Mouse (Mus musculus): ENCODE measurements around the gene Kdm4b. TPM values are rescaled to one million over a fixed set of nuclear protein-coding genes. Genes with fewer than 3 reads are reported as not detected.

Gene Kdm4b
- total RNA-seq, 2 experiments from 2014 or later: 84.3 to 96.2 TPM

DNA sequence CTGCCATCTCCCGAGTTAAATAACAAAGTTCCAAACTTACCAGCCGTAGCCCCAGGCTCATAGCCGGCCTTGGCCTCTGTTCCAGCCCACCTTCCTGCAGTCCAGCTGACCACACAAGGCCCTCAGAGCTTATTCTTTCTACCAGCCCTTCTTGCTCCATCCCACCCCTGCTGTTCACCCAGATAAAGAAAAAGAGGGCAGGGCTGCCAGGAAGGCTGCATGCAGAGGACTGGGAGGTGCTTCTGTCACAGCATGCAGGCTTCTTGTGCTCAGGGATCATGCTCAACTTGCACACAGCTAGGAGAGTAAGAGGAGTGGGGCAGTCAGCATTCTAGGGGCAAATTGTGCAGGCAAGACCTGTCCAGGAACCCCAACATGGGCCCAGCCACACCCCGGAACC is 22.3 kb downstream of the Kdm4b start:
- DNase-seq: no peak

DNA sequence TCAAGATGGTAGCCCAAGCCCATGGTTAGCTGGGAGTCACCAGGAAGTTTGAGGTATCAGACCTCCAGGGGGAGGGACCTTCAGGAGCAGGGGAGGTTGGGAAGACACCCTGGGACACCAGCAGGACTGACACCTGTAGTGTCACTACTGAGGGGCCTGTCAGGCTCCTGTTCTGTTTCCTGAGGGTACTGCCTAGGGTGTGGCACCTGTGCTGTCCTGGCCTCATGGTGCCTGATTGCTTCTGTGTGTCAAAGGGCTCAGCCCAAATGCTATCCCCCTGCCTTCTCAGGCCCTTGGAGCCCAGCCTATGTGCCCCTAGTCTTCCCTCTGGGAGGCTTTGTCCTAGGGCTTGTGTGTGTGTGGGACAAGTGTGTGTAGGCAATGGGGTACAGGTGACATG is 22.7 kb downstream of the Kdm4b start:
- no peak for DNase-seq

DNA sequence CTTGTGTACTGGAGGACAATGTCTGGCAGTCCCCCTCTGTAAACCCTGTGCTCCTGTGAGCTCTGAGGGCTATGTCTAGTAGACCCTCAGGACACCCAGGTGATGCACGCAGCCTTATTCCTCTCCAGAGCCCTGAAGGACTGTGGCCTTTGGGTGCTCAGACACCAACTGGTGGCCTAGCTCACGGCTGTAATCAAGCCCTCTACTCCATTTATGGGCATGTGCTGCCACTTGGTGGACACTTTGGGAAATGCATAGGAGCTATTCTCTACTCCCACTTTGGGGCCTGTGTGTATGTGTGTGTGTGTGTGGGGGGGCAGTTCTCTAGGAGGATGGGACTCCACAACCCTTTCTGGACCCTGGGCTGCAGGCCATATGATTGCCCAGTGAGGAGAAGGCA is 24.8 kb downstream of the Kdm4b start:
- peak; percentile 74 to 79 for DNase-seq

DNA sequence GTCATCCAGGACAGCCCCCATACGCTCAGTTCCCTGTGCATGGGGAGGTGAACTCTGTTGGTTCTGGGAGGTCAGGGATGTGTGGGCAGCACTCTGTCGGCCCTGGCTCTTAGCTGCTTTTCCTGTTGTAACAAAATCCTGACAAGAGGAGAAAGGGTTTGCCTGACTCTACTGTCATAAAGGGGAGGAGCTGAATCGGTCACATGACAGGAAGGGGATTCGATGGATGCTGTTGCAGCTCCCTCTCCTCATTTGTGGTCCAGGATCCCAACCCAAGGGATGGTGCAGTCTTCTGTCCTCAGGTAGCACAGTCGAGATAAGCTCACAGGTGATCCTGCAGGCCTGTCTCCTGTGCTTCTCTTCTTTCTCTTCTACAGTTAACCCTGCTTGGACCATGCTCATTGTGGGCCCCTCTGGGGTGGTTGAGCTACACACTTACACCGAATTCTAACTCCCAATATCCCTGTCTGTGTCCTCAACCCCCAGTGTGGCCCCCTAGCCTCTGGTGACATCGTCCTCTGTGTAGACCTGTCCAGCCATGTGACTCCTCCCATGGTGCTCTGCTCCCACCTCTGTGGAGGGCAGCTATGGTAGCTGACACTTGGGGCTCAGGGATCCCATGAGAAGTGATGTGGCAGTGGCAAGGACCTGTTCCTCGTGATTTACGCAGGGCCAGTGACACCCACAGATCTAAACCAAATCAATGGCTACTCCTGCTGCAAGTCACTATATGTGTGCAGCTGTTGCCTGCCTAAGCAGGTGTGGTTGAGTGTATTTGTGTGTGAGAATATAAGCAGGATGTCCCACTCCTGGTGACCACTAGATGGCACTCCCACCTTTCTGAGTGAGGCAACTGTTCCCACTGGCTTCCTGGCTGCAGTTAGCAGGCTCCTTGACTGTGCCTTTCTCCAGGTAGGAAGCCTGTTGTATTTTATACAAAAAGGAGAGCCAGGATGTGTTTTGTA is 31.3 kb downstream of the Kdm4b start:
- peak; percentile 64 to 71 for DNase-seq

DNA sequence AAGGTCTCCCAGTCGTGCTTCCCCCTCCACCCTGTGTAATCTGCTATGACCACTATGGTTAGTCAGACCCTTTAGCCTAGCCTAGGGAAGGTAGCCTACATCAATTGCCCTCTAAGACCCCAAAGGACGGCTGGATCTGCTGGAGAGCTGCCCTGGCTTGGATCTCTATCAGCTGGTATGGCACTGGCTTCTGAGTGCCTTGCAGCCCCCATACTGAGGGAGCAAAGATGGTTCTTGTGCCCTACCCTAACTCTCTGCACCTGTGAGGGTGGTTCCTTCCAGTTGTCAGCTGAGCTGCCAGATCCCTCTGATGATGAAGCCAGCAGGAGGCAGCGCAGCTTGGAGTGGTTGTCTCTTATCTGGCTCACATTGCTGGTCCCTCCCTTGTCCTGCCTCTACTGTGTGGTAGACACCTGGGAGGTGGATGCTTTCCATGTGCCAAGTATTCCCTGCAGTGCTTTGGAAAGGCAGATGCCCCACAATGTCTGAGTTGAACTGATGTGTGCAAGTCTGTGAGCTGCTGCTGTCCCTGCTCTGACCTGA is 33.4 kb downstream of the Kdm4b start:
- DNase-seq: no peak

- DNase-seq: no peak
Observed at GRCm38 (mm10) chr17:56359864-56360263, 34.0 kb downstream of the Kdm4b start.

DNA sequence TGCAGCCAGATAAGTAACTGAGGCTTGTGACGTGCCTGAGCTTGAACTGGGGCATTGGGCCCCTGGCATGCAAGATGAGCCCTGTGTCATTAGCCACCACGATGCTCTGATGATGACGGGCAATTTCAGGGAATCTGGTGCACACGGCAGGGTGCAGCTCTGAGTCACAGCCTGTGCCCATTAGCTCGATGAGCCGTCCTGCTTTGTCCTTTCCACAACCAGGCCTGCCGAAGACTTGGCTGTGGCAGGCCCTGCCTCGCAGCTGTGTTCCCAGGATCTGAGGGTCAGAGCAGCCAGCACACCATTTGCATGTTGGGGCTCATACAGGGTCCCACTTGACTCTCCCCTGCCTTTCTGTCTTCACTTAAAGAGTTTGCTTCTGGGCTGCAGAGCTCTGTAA is 34.6 kb downstream of the Kdm4b start:
- peak in 1 of 2 experiments; percentile 38 for DNase-seq

DNA sequence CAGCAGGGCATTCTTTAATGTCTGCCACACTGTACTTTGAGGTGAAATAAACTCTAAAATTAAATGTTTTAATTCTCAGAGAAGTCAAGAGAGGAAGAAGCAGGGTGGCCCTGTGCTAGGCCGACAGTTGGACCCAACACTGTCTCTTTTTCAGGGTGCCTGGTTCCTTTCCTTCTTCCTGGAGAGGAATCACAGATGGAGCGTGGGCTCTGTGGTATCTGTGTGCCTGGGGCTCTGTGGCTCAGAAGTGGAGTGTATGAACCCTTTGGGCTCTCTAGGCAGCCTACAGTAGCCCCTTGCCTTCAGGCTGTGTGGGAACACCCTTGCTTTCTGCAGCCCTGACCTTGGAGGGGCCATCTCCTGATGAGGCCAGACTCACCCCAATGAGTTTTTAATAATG is 35.7 kb downstream of the Kdm4b start:
- no peak for DNase-seq

- DNase-seq: no peak
Observed at GRCm38 (mm10) chr17:56365791-56366673, 40.2 kb downstream of the Kdm4b start.

GRCm38 (mm10) chr17:56368291-56368790 is 42.5 kb downstream of the Kdm4b start:
- DNase-seq: no peak

GRCm38 (mm10) chr17:56370090-56370489 is 44.2 kb downstream of the Kdm4b start:
- DNase-seq: no peak

DNA sequence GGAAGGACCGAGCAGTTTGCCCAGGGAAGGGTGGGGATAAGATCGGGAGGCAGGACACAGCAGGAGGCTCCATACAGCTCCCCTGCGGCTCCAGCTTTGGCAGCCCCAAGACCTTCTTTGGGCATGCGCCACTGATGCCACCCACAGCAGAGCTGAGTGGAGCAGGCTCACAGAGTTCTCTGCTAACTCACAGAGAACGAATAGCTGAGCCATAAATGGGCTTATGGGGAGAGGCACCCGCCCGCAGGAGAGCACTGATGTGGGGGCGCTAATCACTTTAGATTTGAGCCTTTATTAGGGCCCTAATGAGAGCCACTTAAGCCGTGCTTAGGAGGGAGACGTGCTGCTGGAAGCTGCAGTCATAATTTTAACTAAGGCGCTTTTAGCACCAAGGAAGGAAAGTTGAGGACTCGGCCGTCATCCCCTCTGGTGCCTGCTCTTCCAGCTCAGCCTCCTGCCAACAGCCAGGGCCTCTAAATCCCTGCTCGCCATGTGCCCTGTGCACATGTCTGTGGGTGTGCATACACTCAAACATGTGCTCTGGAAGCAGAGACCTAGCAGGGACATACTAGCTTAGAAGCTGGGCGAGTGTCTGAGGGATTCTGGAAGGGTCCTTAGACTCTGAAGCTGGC is 45.3 kb downstream of the Kdm4b start:
- DNase-seq: peak; percentile 81

DNA sequence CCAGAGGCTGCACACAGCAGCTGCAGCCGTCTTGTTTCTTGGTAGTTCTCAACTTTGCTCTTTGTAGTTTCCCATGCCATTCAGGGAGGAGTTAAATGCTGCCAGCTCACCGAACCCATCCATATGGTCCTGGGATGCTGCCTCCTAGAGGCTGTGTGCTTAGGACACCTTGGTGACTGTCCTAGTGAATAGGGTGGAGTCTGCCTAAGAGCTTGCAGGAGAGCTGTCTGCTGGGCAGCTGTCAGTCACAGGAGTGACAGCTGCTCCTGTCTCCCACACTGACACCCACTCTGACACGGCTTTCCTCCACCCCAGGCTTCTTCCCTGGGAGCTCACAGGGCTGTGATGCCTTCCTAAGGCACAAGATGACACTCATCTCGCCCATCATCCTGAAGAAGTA is 46.2 kb downstream of the Kdm4b start:
- peak; percentile 33 to 48 for DNase-seq

DNA sequence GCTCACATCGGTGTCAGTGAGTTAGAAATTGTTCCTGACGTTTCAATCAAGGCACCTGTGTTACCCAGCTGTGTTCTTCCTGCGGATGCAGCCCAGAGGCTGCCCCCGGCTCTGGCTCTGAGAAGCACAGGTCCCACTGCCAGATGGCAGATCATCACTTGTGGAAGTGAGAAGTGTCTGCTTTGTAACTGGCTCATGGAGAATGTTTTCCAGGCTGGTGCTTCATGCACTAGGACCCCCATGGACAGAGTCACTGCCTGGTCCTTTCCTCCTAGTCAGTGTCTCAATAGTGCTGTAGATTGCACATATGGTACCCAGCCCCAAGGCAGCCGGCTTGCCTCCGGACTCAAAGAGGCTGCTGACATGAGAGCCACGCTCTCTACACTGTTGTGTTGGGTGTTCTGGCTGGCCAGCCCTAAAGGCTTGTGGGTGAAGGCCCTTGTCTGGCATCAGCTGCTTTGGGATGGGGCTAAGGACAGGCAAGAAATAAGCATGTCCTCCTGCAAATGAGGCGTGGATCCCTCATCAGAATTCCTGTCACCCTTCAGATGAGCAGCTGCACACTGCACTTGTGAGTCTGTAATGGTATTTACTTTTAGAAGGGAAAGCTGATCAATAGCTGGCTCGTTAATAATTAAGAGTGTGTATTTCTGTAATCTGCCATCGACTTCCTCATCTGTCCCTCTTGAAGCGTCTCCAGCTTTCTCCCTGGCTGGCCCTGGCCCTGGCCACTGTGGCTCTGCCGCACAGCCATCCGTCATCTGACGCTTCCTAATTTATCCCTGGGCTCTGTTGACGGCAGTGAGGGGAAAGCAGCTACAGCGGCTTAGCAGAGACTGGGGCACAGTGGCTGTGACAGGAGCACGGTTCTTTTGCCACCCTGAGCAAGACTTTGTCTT is 47.5 kb downstream of the Kdm4b start:
- DNase-seq: peak in 1 of 2 experiments; percentile 34

- no peak for DNase-seq
Observed at GRCm38 (mm10) chr17:56374851-56375250, 49.0 kb downstream of the Kdm4b start.

- DNase-seq: no peak
Observed at GRCm38 (mm10) chr17:56379281-56379834, 53.5 kb downstream of the Kdm4b start.

GRCm38 (mm10) chr17:56380286-56380685 is 54.4 kb downstream of the Kdm4b start:
- DNase-seq: peak in 1 of 2 experiments; percentile 61

DNA sequence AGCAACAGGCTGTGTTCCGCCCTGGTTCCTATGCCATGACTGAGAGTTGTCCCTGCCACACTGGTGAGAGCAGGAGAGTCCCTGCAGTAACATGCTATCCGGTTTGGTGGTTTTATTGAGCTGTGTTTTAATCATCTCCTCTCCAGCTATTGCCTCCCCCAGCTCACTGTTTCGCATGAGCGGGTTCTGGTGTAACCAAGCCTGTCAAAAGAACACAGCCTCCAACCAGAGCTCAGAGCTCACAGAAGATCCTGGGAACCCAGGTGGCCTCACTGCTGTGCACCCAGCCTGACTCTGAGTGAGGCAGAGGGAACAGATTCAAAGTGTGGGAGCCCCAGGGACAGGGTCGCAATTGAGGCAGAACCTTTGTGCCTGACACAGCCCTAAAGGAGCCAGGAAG is 55.3 kb downstream of the Kdm4b start:
- no peak for DNase-seq

- no peak for DNase-seq
Observed at GRCm38 (mm10) chr17:56382997-56383396, 57.1 kb downstream of the Kdm4b start.

GRCm38 (mm10) chr17:56384903-56385302 is 59.0 kb downstream of the Kdm4b start:
- DNase-seq: no peak

- DNase-seq: no peak
Observed at GRCm38 (mm10) chr17:56387612-56388011, 61.8 kb downstream of the Kdm4b start.
